Mouse (Mus musculus) G1E (cell line): ENCODE measurements at regions not wholly inside any gene's neighbourhood (a gene's known extent, or its start where the extent isn't known, plus 50 kb on each side); places are given as distances from the start of the nearest gene placed in this dataset.

Experiments used
- CTCF ChIP-seq: IDR thresholded peaks from 2 replicates; pipeline ENCODE4 v1.5.1; 2012; ENCODE audit warnings: low read depth, low read length, inconsistent platforms, mixed read lengths
- GATA1 ChIP-seq: IDR thresholded peaks from 2 replicates; pipeline ENCODE4 v1.6.1; 2012; ENCODE audit warnings: borderline replicate concordance, low read length, inconsistent platforms, mixed read lengths
- GATA2 ChIP-seq: IDR thresholded peaks from 2 replicates; pipeline ENCODE4 v1.6.1; 2012; ENCODE audit warnings: low read depth, low read length, inconsistent platforms, borderline replicate concordance
- POLR2AphosphoS5 ChIP-seq: IDR thresholded peaks from 2 replicates; pipeline ENCODE4 v1.6.1; 2012; ENCODE audit warnings: low read depth, low read length, inconsistent platforms; ENCODE audit not compliant: insufficient replicate concordance
- TAL1 ChIP-seq: conservative IDR thresholded peaks from 2 replicates; pipeline ENCODE4 v1.6.1; 2012; ENCODE audit warnings: low read depth, low read length, inconsistent platforms, mixed read lengths

DNA sequence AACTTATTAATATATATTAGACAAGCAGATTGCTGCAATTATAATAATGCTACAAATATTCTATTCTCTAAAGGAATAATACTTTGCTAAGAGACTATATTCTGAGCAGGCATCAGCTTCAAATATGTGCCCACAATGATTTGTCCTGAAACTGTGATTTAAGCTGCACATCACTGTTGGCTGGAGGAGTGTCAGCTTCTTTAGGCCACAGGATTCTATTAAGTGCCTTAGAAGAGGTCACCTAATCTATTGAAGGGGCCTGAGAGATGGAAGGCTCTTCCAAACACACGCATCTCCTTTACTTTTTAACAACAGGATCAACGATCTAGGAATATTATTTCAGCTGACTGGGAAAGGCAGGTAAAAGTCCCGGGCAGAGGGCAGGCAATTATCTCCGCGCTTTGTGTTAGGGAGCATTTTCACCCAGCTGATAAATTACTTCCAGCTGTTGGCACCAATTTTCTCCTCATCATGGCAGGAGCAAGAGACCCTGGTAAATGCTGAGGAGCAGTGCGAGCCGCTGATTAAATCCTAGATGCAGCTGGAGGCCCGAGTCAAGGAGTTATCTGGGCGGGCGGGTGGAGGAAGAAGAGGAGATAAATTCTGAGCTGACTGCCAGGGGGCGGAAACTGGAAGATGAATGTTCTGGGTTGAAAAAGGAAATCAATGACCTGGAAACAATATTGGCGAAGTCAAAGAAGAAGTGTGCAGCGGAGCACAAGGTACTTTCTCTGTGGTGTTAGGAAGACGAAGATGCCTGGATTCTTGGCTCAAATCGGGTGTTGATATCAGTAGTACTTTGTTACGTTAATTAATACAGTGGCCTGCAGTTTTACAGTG is 290.9 kb upstream of the Ift57 start:
- TF ChIP-seq CTCF (no peak), TAL1 (no peak), GATA1 (no peak), GATA2 (no peak), POLR2AphosphoS5 (no peak)
